ENCODE assay signal across 27 mouse cellular contexts in the genomic region with DNA sequence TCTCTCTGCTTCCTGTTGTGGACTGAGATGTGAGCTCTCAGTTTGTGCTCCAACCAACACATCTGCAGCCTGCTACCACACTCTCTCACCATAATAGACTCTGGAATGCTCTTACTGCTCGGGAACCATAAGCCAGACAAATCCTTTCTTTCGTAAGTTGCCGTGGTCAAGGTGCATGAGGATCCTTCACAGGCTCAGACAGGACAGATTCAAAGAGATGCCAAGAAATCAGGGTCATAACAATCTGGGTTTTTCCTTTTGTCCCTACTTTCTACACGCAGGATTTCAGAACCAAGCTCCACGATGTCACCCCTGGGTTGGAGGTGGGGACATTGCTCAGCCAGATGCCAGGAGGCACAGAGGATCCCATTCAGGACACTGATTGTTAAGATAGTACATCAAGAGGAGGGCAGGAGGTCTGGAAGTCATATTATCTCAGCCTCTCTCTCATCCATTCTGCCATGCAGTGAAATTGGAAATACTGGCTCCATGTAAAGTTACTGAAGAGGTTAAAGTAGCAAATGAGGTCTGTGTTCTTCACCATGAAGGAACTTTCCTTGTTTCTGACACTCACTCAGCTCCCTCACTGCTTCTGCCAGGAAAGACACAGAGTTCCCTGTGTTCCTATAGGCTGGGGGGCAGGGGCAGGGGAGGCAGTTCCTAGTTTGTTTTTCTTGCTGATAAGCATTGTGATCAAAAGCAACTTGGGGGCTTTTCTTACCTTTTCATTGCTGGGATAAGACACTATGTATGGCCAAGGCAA. TPM values are rescaled to one million over a fixed set of nuclear protein-coding genes. Genes with fewer than 3 reads are reported as not detected.
"Had no signal": no experiment of that assay in that cellular context is flagged by ENCODE, and none has a peak within 500 bp of the region (broad histone marks: within the 10 kb centered on the region; RNA-seq: fewer than 3 reads in every experiment).

No protein-coding gene starts in this region.

- H3K36me3 ChIP-seq: midbrain, embryonic 13.5 days; midbrain, embryonic 15.5 days; neural tube, embryonic 13.5 days; neural tube, embryonic 15.5 days had no signal

- H3K9me3 ChIP-seq: midbrain, embryonic 13.5 days; midbrain, embryonic 15.5 days; neural tube, embryonic 13.5 days; neural tube, embryonic 15.5 days had no signal

- H3K27ac ChIP-seq: liver, embryonic 14.5 days; macrophage; midbrain, embryonic 13.5 days; midbrain, embryonic 15.5 days; neural tube, embryonic 13.5 days; neural tube, embryonic 15.5 days had no signal

- H3K9ac ChIP-seq: liver, embryonic 14.5 days; lung, embryonic 14.5 days; midbrain, embryonic 13.5 days; midbrain, embryonic 15.5 days; neural tube, embryonic 13.5 days; neural tube, embryonic 15.5 days had no signal

- H3K4me3 ChIP-seq: megakaryocyte, embryonic 14.5 days; midbrain, embryonic 13.5 days; midbrain, embryonic 15.5 days; myocyte; neural tube, embryonic 13.5 days; neural tube, embryonic 15.5 days had no signal

- H3K4me1 ChIP-seq: midbrain, embryonic 15.5 days had no signal

- ATAC-seq: midbrain, embryonic 13.5 days; midbrain, embryonic 15.5 days had no signal

- DNase-seq: lung, embryonic 14.5 days; lung, postnatal 14 days; lung, postnatal 36 days; retina, postnatal 1 day; right cerebral cortex, adult 18-20 months; right cerebral cortex, postnatal 25 days; right cerebral cortex, postnatal 4 days; spleen, adult 18-20 months; thymus, adult 18-20 months; thymus, postnatal 14 days; thymus, postnatal 36 days had no signal

- H3K4me2 ChIP-seq: lung, embryonic 14.5 days; midbrain, embryonic 11.5 days; midbrain, embryonic 13.5 days; midbrain, embryonic 15.5 days; neural tube, embryonic 13.5 days; neural tube, embryonic 15.5 days had no signal

- H3K27me3 ChIP-seq: megakaryocyte, embryonic 14.5 days; midbrain, embryonic 13.5 days; midbrain, embryonic 15.5 days; neural tube, embryonic 13.5 days; neural tube, embryonic 15.5 days had no signal

RNA-seq across cellular contexts. Expression of a gene that starts 14.3 kb away (rescaled TPM):
- polyA plus RNA-seq: midbrain, embryonic 11.5 days; neural tube, embryonic 11.5 days; stomach, embryonic 14.5 days had no signal

RNA-seq across cellular contexts. Expression of a gene that starts 25.5 kb away (rescaled TPM):
- polyA plus RNA-seq: liver, embryonic 14.5 days; liver, embryonic 16.5 days; lung, embryonic 14.5 days; lung, embryonic 16.5 days; macrophage; midbrain, embryonic 11.5 days; midbrain, embryonic 13.5 days; midbrain, embryonic 15.5 days; myocyte; neural tube, embryonic 11.5 days; neural tube, embryonic 13.5 days; neural tube, embryonic 15.5 days; small intestine, adult 2 months; stomach, embryonic 14.5 days; stomach, embryonic 16.5 days; thymus, postnatal 0 days had no signal
